Mouse (Mus musculus) cerebellum, adult 2 months (tissue): ENCODE data around the gene Ccdc194. TPM values are rescaled to one million over a fixed set of nuclear protein-coding genes. Genes with fewer than 3 reads are reported as not detected.
A peak's percentile ranks its signal among the peaks of the same experiment; 100 is the strongest.
"Not testable (repeated sequence)": the region's sequence is repeated elsewhere in the genome, so short reads cannot be mapped to it uniquely, and the experiment has no call there.

Experiments used
- DNase-seq, 2 experiments: peaks; one replicate each; pipeline ENCODE4 v3.0.0; 2021
- H3K27ac ChIP-seq: fragments of 200-500 bp; 2 replicates; pipeline ENCODE4 v1.5.1; 2012; ENCODE audit warnings: low read length, control low read depth, inconsistent platforms; ENCODE audit not compliant: insufficient read depth
- H3K27me3 ChIP-seq: fragments of 200-500 bp; 2 replicates; pipeline ENCODE4 v1.6.1; 2012; ENCODE audit warnings: inconsistent platforms, mild to moderate bottlenecking, low read length, moderate library complexity; ENCODE audit not compliant: control insufficient read depth, insufficient read depth
- H3K4me1 ChIP-seq: fragments of 200-500 bp; 2 replicates; pipeline ENCODE4 v1.6.1; 2011; ENCODE audit warnings: low read length; ENCODE audit not compliant: control insufficient read depth, insufficient read depth
- H3K4me3 ChIP-seq: fragments of 200-500 bp; replicated peaks from 2 replicates; pipeline ENCODE3; 2011; ENCODE audit warnings: mild to moderate bottlenecking, low read depth, low read length, control low read depth; ENCODE audit not compliant: insufficient read depth
- CTCF ChIP-seq: fragments of 200-500 bp; IDR thresholded peaks from 2 replicates; pipeline ENCODE4 v1.5.1; 2011; ENCODE audit warnings: low read depth, mild to moderate bottlenecking, control low read depth, low read length, moderate library complexity, borderline replicate concordance; ENCODE audit not compliant: insufficient read depth
- POLR2A ChIP-seq: fragments of 200-500 bp; IDR thresholded peaks from 2 replicates; pipeline ENCODE4 v1.6.1; 2011; ENCODE audit warnings: low read length, control low read depth, borderline replicate concordance; ENCODE audit not compliant: insufficient read depth
- WGBS: fragments of 180-500 bp; shearing (Covaris S2); methylation state at CpG from one replicate; pipeline ENCODE4 v1.1.7; 2018; 5-methylcytosine and 5-hydroxymethylcytosine counted together
- polyA plus RNA-seq: library from polyadenylated mRNA; depleted of rRNA; stranded (reverse); fragments of >200 nt; gene quantifications from 2 replicates; pipeline ENCODE4 v1.2.3, GENCODE M21; 2012

Ccdc194 gene
- polyA plus RNA-seq, 1 experiment, result 0.08 TPM

- not testable (repeated sequence) for H3K27me3 ChIP-seq, H3K4me3 ChIP-seq, H3K4me1 ChIP-seq, H3K27ac ChIP-seq
- DNase-seq, result peak in 1 of 2 experiments; percentile 44
- TF ChIP-seq CTCF, result peak; percentile 66
- WGBS, result 33% methylated on average over 10 of the region's 10 CpGs
Measured at GRCm38 (mm10) chr8:71519037-71519825, 6.3 kb downstream of the Ccdc194 start.

- WGBS, result 32% methylated on average over 6 of the region's 6 CpGs
- H3K4me1 ChIP-seq, result no peaks in the 10 kb centered on the region
- no peak for DNase-seq
- H3K27me3 ChIP-seq, result no peaks in the 10 kb centered on the region
- TF ChIP-seq CTCF (no peak), POLR2A (no peak)
- H3K4me3 ChIP-seq, result no peak overlapping the region
- no peak overlapping the region for H3K27ac ChIP-seq
Measured at GRCm38 (mm10) chr8:71516786-71517185, 8.7 kb downstream of the Ccdc194 start.

GRCm38 (mm10) chr8:71515043-71515442, 10.5 kb downstream of the Ccdc194 start:
- WGBS, result 68% methylated on average over 5 of the region's 5 CpGs
- Histone ChIP-seq H3K27me3 (no peaks in the 10 kb centered on the region), H3K4me3 (no peak overlapping the region), H3K27ac (no peak overlapping the region), H3K4me1 (no peaks in the 10 kb centered on the region)
- TF ChIP-seq POLR2A, result no peak
- no peak for TF ChIP-seq CTCF
- DNase-seq, result no peak

- no peak overlapping the region for H3K27ac ChIP-seq
- no peaks in the 10 kb centered on the region for H3K4me1 ChIP-seq
- no peaks in the 10 kb centered on the region for H3K27me3 ChIP-seq
- no peak overlapping the region for H3K4me3 ChIP-seq
- TF ChIP-seq CTCF (no peak), POLR2A (no peak)
- no peak for DNase-seq
- 78% methylated on average over 15 of the region's 15 CpGs for WGBS
Measured at GRCm38 (mm10) chr8:71513018-71513754, 12.3 kb downstream of the Ccdc194 start.

GRCm38 (mm10) chr8:71511644-71512043, 13.9 kb downstream of the Ccdc194 start, which contains the start of gene Plvap:
Gene Plvap (minus strand): TSS chr8:71511752.
- Histone ChIP-seq H3K4me1 (0 out of 2 replicates have a peak, but pooled peaks cover under 1% of the 10 kb centered on the region), H3K27me3 (no peaks in the 10 kb centered on the region), H3K27ac (no peak within 1 kb of the TSS), H3K4me3 (no peak within 1 kb of the TSS)
- WGBS, result 72% methylated on average over 14 of the region's 14 CpGs
- DNase-seq, result no peak
- no peak for TF ChIP-seq POLR2A
- TF ChIP-seq CTCF, result no peak

- TF ChIP-seq POLR2A (no peak), CTCF (no peak)
- no peaks in the 10 kb centered on the region for H3K27me3 ChIP-seq
- no peak overlapping the region for H3K27ac ChIP-seq
- 67% methylated on average over 2 of the region's 2 CpGs for WGBS
- no peak for DNase-seq
- H3K4me1 ChIP-seq, result peaks cover 13% of the 10 kb centered on the region
- H3K4me3 ChIP-seq, result no peak overlapping the region
Measured at GRCm38 (mm10) chr8:71509316-71509715, 16.2 kb downstream of the Ccdc194 start.

- peak overlapping the region; percentile 60 for H3K4me3 ChIP-seq
- TF ChIP-seq POLR2A (peak; percentile 63; the same call in 1 of the 2 replicates), CTCF (no peak)
- H3K27me3 ChIP-seq, result no peaks in the 10 kb centered on the region
- WGBS, result under 1% methylated on average over 61 of the region's 61 CpGs
- H3K27ac ChIP-seq, result 0 out of 2 replicates have a peak overlapping the region, but pooled peaks have one; percentile 6
- H3K4me1 ChIP-seq, result peaks cover 13% of the 10 kb centered on the region
- peak; percentile 84 to 88 for DNase-seq
Measured at GRCm38 (mm10) chr8:71507589-71508104, 17.9 kb downstream of the Ccdc194 start.

GRCm38 (mm10) chr8:71505979-71506378, 19.5 kb downstream of the Ccdc194 start:
- TF ChIP-seq POLR2A (no peak), CTCF (no peak)
- peak; percentile 74 to 78 for DNase-seq
- Histone ChIP-seq H3K4me1 (peaks cover 13% of the 10 kb centered on the region), H3K27ac (no peak overlapping the region), H3K27me3 (no peaks in the 10 kb centered on the region), H3K4me3 (no peak overlapping the region)
- WGBS, result 10% methylated on average over 4 of the region's 4 CpGs
